Mouse (Mus musculus) MEL (cell line): ENCODE results near the gene Bmpr1a.

Experiments
- CHD1 ChIP-seq: IDR thresholded peaks from 2 replicates; pipeline ENCODE4 v1.6.1; 2012; ENCODE audit warnings: low read depth, mild to moderate bottlenecking, inconsistent platforms, low read length, improper control_type of control experiment
- CTCF ChIP-seq, 3 experiments: IDR thresholded peaks in 2 of 3; conservative IDR thresholded peaks in 1 of 3; 2 replicates each; pipeline ENCODE4 v1.5.1; 2011 to 2012; ENCODE audit warnings: low read length in 3 of 3, low read depth in 2 of 3, mild to moderate bottlenecking in 2 of 3, improper control_type of control experiment in 1 of 3, inconsistent platforms in 1 of 3, mixed read lengths in 1 of 3, moderate library complexity in 1 of 3; ENCODE audit not compliant: control insufficient read depth in 1 of 3, insufficient read depth in 1 of 3, poor library complexity in 1 of 3, severe bottlenecking in 1 of 3
- EP300 ChIP-seq, 2 experiments: IDR thresholded peaks; 2 replicates each; pipeline ENCODE4 v1.6.1; 2011; ENCODE audit warnings: improper control_type of control experiment in 2 of 2, low read length in 2 of 2, low read depth in 1 of 2, mild to moderate bottlenecking in 1 of 2
- POLR2A ChIP-seq, 2 experiments: IDR thresholded peaks; 2 replicates each; pipeline ENCODE4 v1.6.1; 2011 to 2012; ENCODE audit warnings: low read length in 2 of 2, mild to moderate bottlenecking in 2 of 2, control low read depth in 1 of 2, improper control_type of control experiment in 1 of 2, low read depth in 1 of 2, moderate library complexity in 1 of 2; ENCODE audit not compliant: control insufficient read depth in 1 of 2, insufficient read depth in 1 of 2, poor library complexity in 1 of 2
- ZMIZ1 ChIP-seq: IDR thresholded peaks from 2 replicates; pipeline ENCODE4 v1.6.1; 2012; ENCODE audit warnings: low read depth, mild to moderate bottlenecking, inconsistent platforms, low read length, improper control_type of control experiment, moderate library complexity

DNA sequence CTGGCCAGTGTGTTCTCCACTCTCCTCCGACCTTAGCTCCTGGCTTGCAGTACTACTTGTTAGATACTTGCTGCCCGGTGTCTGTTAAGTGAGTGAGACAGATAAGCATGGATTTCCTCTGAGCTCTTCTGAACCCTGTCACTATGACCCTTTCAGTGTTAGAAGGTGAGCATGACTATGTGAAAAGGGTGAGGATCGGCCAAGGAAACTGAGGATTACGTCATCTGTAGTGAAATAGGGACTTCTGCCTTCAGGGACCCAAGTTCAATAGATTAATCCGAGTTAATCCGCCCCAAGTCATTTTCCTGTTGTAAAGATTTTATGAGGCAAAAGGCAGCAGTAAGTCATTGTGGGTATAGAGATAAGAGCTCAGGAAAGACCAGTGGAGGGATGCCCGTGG lies 2.2 kb upstream of the Bmpr1a start:
- TF ChIP-seq POLR2A (IDR thresholded peaks at IDR 0.05; ENCODE audit: control insufficient read depth in 1 of 2, insufficient read depth in 1 of 2, low read depth in 1 of 2, low read length in 2 of 2, poor library complexity in 1 of 2) (no peak), CTCF (IDR thresholded peaks at IDR 0.05 in 2 of 3, conservative IDR thresholded peaks at IDR 0.05 in 1 of 3; ENCODE audit: control insufficient read depth in 1 of 3, insufficient read depth in 1 of 3, low read depth in 2 of 3, low read length in 3 of 3, poor library complexity in 1 of 3, severe bottlenecking in 1 of 3) (no peak), EP300 (IDR thresholded peaks at IDR 0.05; ENCODE audit: low read depth in 1 of 2, low read length in 2 of 2) (no peak), CHD1 (no peak), ZMIZ1 (no peak)
